Mouse (Mus musculus) erythroblast, adult 5-6 weeks (primary cell): ENCODE measurements at regions not wholly inside any gene's neighbourhood (a gene's known extent, or its start where the extent isn't known, plus 50 kb on each side); places are given as distances from the start of the nearest gene placed in this dataset.

Source experiments
- ATAC-seq: replicated peaks from 2 replicates; pipeline ENCODE4 v1.8.0; 2016; ENCODE audit warnings: moderate number of reproducible peaks, mild to moderate bottlenecking, moderate TSS enrichment, inconsistent platforms; ENCODE audit not compliant: poor library complexity, low FRiP score, severe bottlenecking

- ATAC-seq = no peak
These were observed 293.5 kb upstream of the Tom1l1 start for GRCm38 (mm10) chr11:90981626-90982025.

- no peak for ATAC-seq
These were observed 290.1 kb upstream of the Tom1l1 start for GRCm38 (mm10) chr11:90978234-90978633.

GRCm38 (mm10) chr11:90941076-90941475 lies 252.9 kb upstream of the Tom1l1 start:
- ATAC-seq = no peak

GRCm38 (mm10) chr11:90925738-90926137 lies 237.6 kb upstream of the Tom1l1 start:
- ATAC-seq = no peak

GRCm38 (mm10) chr11:90917782-90918181 lies 229.6 kb upstream of the Tom1l1 start:
- no peak for ATAC-seq

- ATAC-seq = no peak
These were observed 206.1 kb upstream of the Tom1l1 start for GRCm38 (mm10) chr11:90894236-90894635.

GRCm38 (mm10) chr11:90873122-90873521 lies 185.0 kb upstream of the Tom1l1 start:
- ATAC-seq = no peak

GRCm38 (mm10) chr11:90871686-90872085 lies 183.5 kb upstream of the Tom1l1 start:
- no peak for ATAC-seq

- no peak for ATAC-seq
These were observed 176.0 kb upstream of the Tom1l1 start for GRCm38 (mm10) chr11:90863981-90864760.

GRCm38 (mm10) chr11:90855731-90856130 lies 167.6 kb upstream of the Tom1l1 start:
- ATAC-seq = no peak

- ATAC-seq = no peak
These were observed 167.2 kb upstream of the Tom1l1 start for GRCm38 (mm10) chr11:90855324-90855723.

GRCm38 (mm10) chr11:90851221-90851620 lies 163.1 kb upstream of the Tom1l1 start:
- no peak for ATAC-seq

- ATAC-seq = no peak
These were observed 156.8 kb upstream of the Tom1l1 start for GRCm38 (mm10) chr11:90844925-90845319.

GRCm38 (mm10) chr11:90844266-90844924 lies 156.2 kb upstream of the Tom1l1 start:
- no peak for ATAC-seq

GRCm38 (mm10) chr11:90838161-90838560 lies 150.0 kb upstream of the Tom1l1 start:
- no peak for ATAC-seq

GRCm38 (mm10) chr11:90824761-90825160 lies 136.6 kb upstream of the Tom1l1 start:
- no peak for ATAC-seq

- no peak for ATAC-seq
These were observed 128.6 kb upstream of the Tom1l1 start for GRCm38 (mm10) chr11:90816727-90817126.

- no peak for ATAC-seq
These were observed 126.3 kb upstream of the Tom1l1 start for GRCm38 (mm10) chr11:90814471-90814870.

GRCm38 (mm10) chr11:90812971-90813370 lies 124.8 kb upstream of the Tom1l1 start:
- ATAC-seq = no peak

GRCm38 (mm10) chr11:90812530-90812929 lies 124.4 kb upstream of the Tom1l1 start:
- no peak for ATAC-seq

- ATAC-seq = no peak
These were observed 120.3 kb upstream of the Tom1l1 start for GRCm38 (mm10) chr11:90808443-90808842.
